Mouse (Mus musculus): ENCODE measurements around the gene Gm3250. TPM values are rescaled to one million over a fixed set of nuclear protein-coding genes. Genes with fewer than 3 reads are reported as not detected.
"Not testable (repeated sequence)": the region's sequence is repeated elsewhere in the genome, so short reads cannot be mapped to it uniquely, and the experiment has no call there.

Gm3250 gene
- polyA plus RNA-seq, 1 experiment from 2014 or later, result not detected

DNA sequence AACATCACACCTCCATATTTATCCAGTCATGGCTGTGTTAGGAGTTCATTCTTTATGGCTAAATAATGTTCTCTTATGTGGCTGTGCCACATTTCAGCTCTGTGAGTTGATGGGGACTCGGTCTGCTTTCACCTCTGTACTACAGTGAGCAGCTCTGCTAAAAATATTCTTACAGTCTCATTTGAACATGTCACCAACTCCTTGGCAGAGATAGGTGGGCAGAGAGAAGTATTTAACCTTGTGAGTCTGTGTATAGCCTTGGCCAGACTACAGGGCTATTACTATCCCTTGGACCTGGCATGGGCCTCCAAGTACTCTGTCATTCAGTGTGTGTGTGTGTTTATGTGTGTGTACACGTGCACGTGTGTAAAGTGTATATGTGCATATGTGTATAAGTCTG is 10.2 kb downstream of the Gm3250 start:
- not testable (repeated sequence) for H3K9me3 ChIP-seq (replicated peaks; ENCODE audit: low read length); H3K27ac ChIP-seq; H3K9ac ChIP-seq (ENCODE audit: low read depth, low read length); H3K36me3 ChIP-seq (ENCODE audit: insufficient read depth, low read length); H3K27me3 ChIP-seq (ENCODE audit: insufficient read depth, low read length); DNase-seq (ENCODE audit: low spot score); H3K4me1 ChIP-seq (replicated peaks; ENCODE audit: insufficient read depth, low read length); H3K4me3 ChIP-seq (replicated peaks; ENCODE audit: low read depth, low read length); ATAC-seq (replicated peaks; ENCODE audit: low FRiP score, low read depth); H3K4me2 ChIP-seq (ENCODE audit: low read length)
- whole genome bisulfite sequencing, result 90% methylated on average over 2 of the region's 3 CpGs

DNA sequence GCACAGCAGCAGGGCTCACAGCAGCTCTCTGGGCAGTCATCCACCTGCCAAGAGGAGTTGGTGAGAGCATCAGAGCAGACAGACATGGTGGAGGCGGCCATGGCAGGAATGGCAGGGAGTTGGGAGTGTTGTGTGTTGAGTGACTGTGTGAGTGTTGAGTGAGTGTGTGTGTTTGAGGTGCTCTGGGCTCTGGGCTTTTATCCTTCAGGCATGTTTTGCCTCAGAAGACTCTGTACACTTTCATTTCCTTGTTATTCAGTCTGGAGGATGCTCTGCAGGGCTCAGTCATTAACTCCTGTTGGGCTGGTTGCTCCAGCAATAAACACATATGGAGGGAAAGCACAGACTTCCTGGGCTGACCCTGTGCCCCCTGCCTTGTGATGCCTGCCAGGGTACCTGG is 11.1 kb downstream of the Gm3250 start, which contains the start of gene Gm3238:
Gene Gm3238, minus strand, starts transcription at position 101 of the 400 bp plus-strand sequence.
- not testable (repeated sequence) for H3K4me1 ChIP-seq (replicated peaks; ENCODE audit: insufficient read depth, low read length); H3K9ac ChIP-seq (ENCODE audit: low read depth, low read length); H3K27me3 ChIP-seq (ENCODE audit: insufficient read depth, low read length); H3K27ac ChIP-seq; ATAC-seq (replicated peaks; ENCODE audit: low FRiP score, low read depth); H3K36me3 ChIP-seq (ENCODE audit: insufficient read depth, low read length); H3K9me3 ChIP-seq (replicated peaks; ENCODE audit: low read length); H3K4me3 ChIP-seq (replicated peaks; ENCODE audit: low read depth, low read length); DNase-seq (ENCODE audit: low spot score); H3K4me2 ChIP-seq (ENCODE audit: low read length)
- 60% methylated on average over 1 of the region's 1 CpGs for WGBS

DNA sequence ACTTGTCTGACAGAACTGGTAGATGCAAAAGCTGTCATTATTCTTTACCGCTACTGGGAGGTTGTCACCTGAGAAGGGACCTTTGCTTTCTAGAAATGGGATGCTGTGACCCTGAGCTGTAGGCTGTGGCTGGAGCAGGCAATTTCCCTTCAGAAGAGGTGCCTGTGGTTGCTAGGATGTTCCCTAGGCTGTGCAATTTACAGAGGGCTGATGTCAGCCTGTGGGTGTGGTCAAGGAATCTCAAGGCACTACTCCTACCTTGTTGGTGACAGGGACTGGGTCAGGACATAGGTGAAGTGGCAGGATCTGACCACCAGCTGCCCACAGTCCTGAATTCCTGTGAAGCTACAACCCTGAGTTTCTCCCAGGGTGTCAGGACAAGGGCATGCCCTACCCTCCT is 12.6 kb downstream of the Gm3250 start:
- WGBS, result 55% methylated on average over 1 of the region's 1 CpGs
- no peaks in the 10 kb centered on the region for H3K36me3 ChIP-seq (ENCODE audit: insufficient read depth, low read length)
- H3K4me2 ChIP-seq (ENCODE audit: low read length), result no peak overlapping the region
- H3K4me3 ChIP-seq (replicated peaks; ENCODE audit: low read depth, low read length), result no peak overlapping the region
- no peak overlapping the region for H3K9ac ChIP-seq (ENCODE audit: low read depth, low read length)
- no peaks in the 10 kb centered on the region for H3K4me1 ChIP-seq (replicated peaks; ENCODE audit: insufficient read depth, low read length)
- TF ChIP-seq CTCF (IDR thresholded peaks at IDR 0.05; ENCODE audit: low read depth), result no peak
- no peak for DNase-seq (ENCODE audit: low spot score)
- H3K9me3 ChIP-seq (replicated peaks; ENCODE audit: low read length), result no peaks in the 10 kb centered on the region
- no peak for ATAC-seq (replicated peaks; ENCODE audit: low FRiP score, low read depth)
- no peak overlapping the region for H3K27ac ChIP-seq
- H3K27me3 ChIP-seq (ENCODE audit: insufficient read depth, low read length), result no peaks in the 10 kb centered on the region

DNA sequence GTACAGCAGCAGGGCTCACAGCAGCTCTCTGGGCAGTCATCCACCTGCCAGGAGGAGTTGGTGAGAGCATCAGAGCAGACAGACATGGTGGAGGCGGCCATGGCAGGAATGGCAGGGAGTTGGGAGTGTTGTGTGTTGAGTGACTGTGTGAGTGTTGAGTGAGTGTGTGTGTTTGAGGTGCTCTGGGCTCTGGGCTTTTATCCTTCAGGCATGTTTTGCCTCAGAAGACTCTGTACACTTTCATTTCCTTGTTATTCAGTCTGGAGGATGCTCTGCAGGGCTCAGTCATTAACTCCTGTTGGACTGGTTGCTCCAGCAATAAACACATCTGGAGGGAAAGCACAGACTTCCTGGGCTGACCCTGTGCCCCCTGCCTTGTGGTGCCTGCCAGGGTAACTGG is 22.8 kb downstream of the Gm3250 start, which contains the start of gene Gm3233:
Gene Gm3233, minus strand, starts transcription at position 101 of the 400 bp plus-strand sequence.
- not testable (repeated sequence) for H3K9ac ChIP-seq (ENCODE audit: low read depth, low read length); H3K9me3 ChIP-seq (replicated peaks; ENCODE audit: low read length); H3K4me3 ChIP-seq (replicated peaks; ENCODE audit: low read depth, low read length); H3K27me3 ChIP-seq (ENCODE audit: insufficient read depth, low read length); H3K27ac ChIP-seq; DNase-seq (ENCODE audit: low spot score); ATAC-seq (replicated peaks; ENCODE audit: low FRiP score, low read depth); H3K36me3 ChIP-seq (ENCODE audit: insufficient read depth, low read length); H3K4me2 ChIP-seq (ENCODE audit: low read length); H3K4me1 ChIP-seq (replicated peaks; ENCODE audit: insufficient read depth, low read length)
- WGBS, result no CpG with 5 or more reads among the region's 1 CpGs

DNA sequence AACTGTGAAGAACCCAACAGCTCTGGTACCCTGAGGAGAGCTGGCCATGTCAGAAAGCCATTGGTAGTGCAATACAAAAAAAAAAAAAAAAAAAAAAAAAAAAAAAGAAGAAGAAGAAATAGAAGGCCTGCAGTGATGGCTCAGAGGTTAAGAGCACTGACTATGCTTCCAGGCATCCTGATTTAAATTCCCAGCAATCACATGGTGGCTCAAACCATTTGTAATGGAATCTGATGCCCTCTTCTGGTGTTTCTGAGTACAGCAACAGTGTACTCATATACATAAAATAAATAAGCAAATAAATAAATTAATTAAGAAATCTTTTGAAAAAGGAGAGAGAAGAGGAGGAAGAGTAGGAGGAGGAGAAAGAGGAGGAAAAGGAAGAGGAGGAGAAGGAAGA is 28.9 kb downstream of the Gm3250 start:
- TF ChIP-seq CTCF (IDR thresholded peaks at IDR 0.05; ENCODE audit: low read depth), result 0 out of 2 replicates have a peak, but pooled peaks have one; percentile 9
- no peaks in the 10 kb centered on the region for H3K4me1 ChIP-seq (replicated peaks; ENCODE audit: insufficient read depth, low read length)
- H3K27me3 ChIP-seq (ENCODE audit: insufficient read depth, low read length), result no peaks in the 10 kb centered on the region
- ATAC-seq (replicated peaks; ENCODE audit: low FRiP score, low read depth), result no peak
- no peak overlapping the region for H3K4me3 ChIP-seq (replicated peaks; ENCODE audit: low read depth, low read length)
- no peak overlapping the region for H3K4me2 ChIP-seq (ENCODE audit: low read length)
- no peak overlapping the region for H3K9ac ChIP-seq (ENCODE audit: low read depth, low read length)
- H3K27ac ChIP-seq, result no peak overlapping the region
- no peak for DNase-seq (ENCODE audit: low spot score)
- no peaks in the 10 kb centered on the region for H3K9me3 ChIP-seq (replicated peaks; ENCODE audit: low read length)
- H3K36me3 ChIP-seq (ENCODE audit: insufficient read depth, low read length), result no peaks in the 10 kb centered on the region

DNA sequence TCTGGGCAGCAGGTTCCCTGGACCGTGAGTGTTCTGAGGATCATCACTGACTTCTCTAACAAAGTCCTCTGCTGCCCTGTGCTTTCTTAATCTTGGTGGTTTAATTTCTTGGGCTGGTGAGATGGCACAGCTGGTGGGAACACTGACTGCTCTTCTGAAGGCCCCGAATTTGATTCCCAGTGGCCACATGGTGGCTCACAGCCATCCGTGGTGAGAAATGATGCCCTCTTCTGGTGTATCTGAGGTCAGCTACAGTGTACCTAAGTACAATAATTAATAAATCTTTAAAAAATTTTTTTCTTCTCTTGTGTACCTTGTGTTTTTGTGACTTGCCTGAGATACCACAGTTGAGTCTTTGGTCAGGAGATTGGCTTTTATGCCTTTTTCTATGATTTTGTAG is 30.0 kb downstream of the Gm3250 start:
- H3K27me3 ChIP-seq (ENCODE audit: insufficient read depth, low read length); H3K4me2 ChIP-seq (ENCODE audit: low read length); H3K4me3 ChIP-seq (replicated peaks; ENCODE audit: low read depth, low read length); H3K9me3 ChIP-seq (replicated peaks; ENCODE audit: low read length); H3K36me3 ChIP-seq (ENCODE audit: insufficient read depth, low read length); DNase-seq (ENCODE audit: low spot score); H3K4me1 ChIP-seq (replicated peaks; ENCODE audit: insufficient read depth, low read length); ATAC-seq (replicated peaks; ENCODE audit: low FRiP score, low read depth); H3K9ac ChIP-seq (ENCODE audit: low read depth, low read length); H3K27ac ChIP-seq: not testable (repeated sequence)
- WGBS, result 66% methylated on average over 3 of the region's 3 CpGs
- TF ChIP-seq CTCF (IDR thresholded peaks at IDR 0.05; ENCODE audit: low read depth), result peak; percentile 9; the same call in 1 of the 2 replicates

DNA sequence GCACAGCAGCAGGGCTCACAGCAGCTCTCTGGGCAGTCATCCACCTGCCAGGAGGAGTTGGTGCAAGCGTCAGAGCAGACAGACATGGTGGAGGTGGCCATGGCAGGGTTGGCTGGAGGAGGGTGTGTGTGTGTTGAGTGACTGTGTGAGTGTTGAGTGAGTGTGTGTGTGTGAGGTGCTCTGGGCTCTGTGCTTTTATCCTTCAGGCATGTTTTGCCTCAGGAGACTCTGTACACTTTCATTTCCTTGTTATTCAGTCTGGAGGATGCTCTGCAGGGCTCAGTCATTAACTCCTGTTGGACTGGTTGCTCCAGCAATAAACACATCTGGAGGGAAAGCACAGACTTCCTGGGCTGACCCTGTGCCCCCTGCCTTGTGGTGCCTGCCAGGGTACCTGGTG is 31.1 kb downstream of the Gm3250 start, which contains the start of gene Gm9736:
Gene Gm9736, minus strand, starts transcription at position 101 of the 400 bp plus-strand sequence.
- H3K9me3 ChIP-seq (replicated peaks; ENCODE audit: low read length); H3K27ac ChIP-seq; H3K4me3 ChIP-seq (replicated peaks; ENCODE audit: low read depth, low read length); ATAC-seq (replicated peaks; ENCODE audit: low FRiP score, low read depth); H3K9ac ChIP-seq (ENCODE audit: low read depth, low read length); DNase-seq (ENCODE audit: low spot score); H3K27me3 ChIP-seq (ENCODE audit: insufficient read depth, low read length); H3K4me2 ChIP-seq (ENCODE audit: low read length); H3K36me3 ChIP-seq (ENCODE audit: insufficient read depth, low read length); H3K4me1 ChIP-seq (replicated peaks; ENCODE audit: insufficient read depth, low read length): not testable (repeated sequence)
- 58% methylated on average over 1 of the region's 1 CpGs for WGBS

DNA sequence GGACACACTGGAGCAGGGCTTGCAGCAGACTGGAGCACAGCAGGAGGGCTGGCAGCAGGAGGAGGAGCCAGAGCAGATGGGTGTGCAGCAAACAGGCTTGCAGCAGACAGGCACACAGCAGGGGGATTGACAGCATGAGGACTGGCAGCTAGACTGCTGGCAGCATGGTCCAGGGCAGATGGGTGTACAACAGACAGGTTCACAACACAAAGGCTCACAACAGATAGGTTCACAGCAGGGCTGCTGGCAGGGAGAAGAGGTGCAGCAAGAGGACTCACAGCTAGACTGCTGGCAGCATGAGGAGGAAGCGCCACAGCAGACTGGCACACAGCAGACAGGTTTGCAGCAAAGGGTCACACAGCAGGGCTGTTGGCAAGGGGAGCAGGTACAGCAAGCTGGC is 31.7 kb downstream of the Gm3250 start:
- not testable (repeated sequence) for DNase-seq (ENCODE audit: low spot score); H3K4me1 ChIP-seq (replicated peaks; ENCODE audit: insufficient read depth, low read length); ATAC-seq (replicated peaks; ENCODE audit: low FRiP score, low read depth); H3K36me3 ChIP-seq (ENCODE audit: insufficient read depth, low read length); H3K4me2 ChIP-seq (ENCODE audit: low read length); H3K4me3 ChIP-seq (replicated peaks; ENCODE audit: low read depth, low read length); H3K9me3 ChIP-seq (replicated peaks; ENCODE audit: low read length); H3K27me3 ChIP-seq (ENCODE audit: insufficient read depth, low read length); H3K27ac ChIP-seq; H3K9ac ChIP-seq (ENCODE audit: low read depth, low read length)
- WGBS, result 83% methylated on average over 1 of the region's 1 CpGs

DNA sequence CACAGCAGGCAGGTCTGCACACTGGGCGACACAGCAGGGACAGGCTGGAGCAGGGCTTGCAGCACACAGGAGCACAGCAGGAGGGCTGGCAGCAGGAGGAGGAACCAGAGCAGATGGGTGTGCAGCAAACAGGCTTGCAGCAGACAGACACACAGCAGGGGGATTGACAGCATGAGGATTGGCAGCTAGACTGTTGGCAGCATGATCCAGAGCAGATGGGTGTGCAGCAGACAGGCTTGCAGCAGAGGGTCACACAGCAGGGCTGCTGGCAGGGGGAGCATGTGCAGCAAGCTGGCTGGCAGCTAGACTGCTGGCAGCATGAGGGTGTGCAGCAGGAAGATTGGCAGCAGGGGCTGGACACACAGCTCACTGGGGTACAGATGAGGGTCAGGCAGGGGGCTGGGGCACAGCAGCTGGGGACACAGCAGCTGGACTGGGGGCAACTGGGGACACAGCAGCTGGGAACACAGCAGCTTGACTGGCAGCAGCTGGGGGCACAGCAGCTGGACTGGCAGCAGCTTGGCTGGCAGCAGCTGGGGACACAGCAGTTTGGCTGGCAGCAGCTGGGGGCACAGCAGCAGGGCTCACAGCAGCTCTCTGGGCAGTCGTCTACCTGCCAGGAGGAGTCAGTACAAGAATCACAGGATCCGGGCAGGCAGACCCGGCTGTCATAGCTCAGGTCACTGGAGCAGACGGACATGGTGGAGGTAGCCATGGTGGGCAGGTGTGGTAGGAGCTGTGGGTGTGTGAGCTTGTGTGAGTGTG is 40.2 kb downstream of the Gm3250 start, which contains the start of gene Gm18596:
Gene Gm18596, minus strand, starts transcription at position 715 of the 765 bp plus-strand sequence.
- not testable (repeated sequence) for H3K36me3 ChIP-seq (ENCODE audit: insufficient read depth, low read length); H3K27ac ChIP-seq; DNase-seq (ENCODE audit: low spot score); H3K9ac ChIP-seq (ENCODE audit: low read depth, low read length); H3K9me3 ChIP-seq (replicated peaks; ENCODE audit: low read length); H3K27me3 ChIP-seq (ENCODE audit: insufficient read depth, low read length); H3K4me1 ChIP-seq (replicated peaks; ENCODE audit: insufficient read depth, low read length); H3K4me3 ChIP-seq (replicated peaks; ENCODE audit: low read depth, low read length); ATAC-seq (replicated peaks; ENCODE audit: low FRiP score, low read depth); H3K4me2 ChIP-seq (ENCODE audit: low read length)
- 55% methylated on average over 4 of the region's 5 CpGs for WGBS

All from kidney, postnatal 0 days (tissue).